Mouse (Mus musculus): Measurements from ENCODE around the gene Zfp57. TPM values are rescaled to one million over a fixed set of nuclear protein-coding genes. Genes with fewer than 3 reads are reported as not detected.

Gene Zfp57
- polyA plus RNA-seq, 1 experiment from 2014 or later = 2.3 TPM

- Histone ChIP-seq H3K9me3 (ENCODE audit: low read length) (no peaks in the 10 kb centered on the region), H3K4me1 (ENCODE audit: insufficient read depth) (no peaks in the 10 kb centered on the region), H3K4me2 (ENCODE audit: low read depth, low read length) (no peak within 1 kb of the TSS), H3K36me3 (replicated peaks; ENCODE audit: insufficient read depth, low read length) (no peaks in the 10 kb centered on the region), H3K9ac (replicated peaks) (no peak within 1 kb of the TSS), H3K27ac (ENCODE audit: low read depth) (no peak within 1 kb of the TSS), H3K27me3 (ENCODE audit: insufficient read depth, low read length) (no peaks in the 10 kb centered on the region), H3K4me3 (ENCODE audit: low read depth, low read length) (no peak within 1 kb of the TSS)
- no peak for DNase-seq
- TF ChIP-seq CTCF (IDR thresholded peaks at IDR 0.05; ENCODE audit: low read depth) (no peak), EP300 (IDR thresholded peaks at IDR 0.05; ENCODE audit: low read depth) (no peak)
- 62% methylated on average over 9 of the region's 9 CpGs for WGBS (ENCODE audit: insufficient replicate concordance)
- no peak for ATAC-seq
These were observed 21.9 kb downstream of the Zfp57 start, which contains the start of gene Mog for GRCm38 (mm10) chr17:37022628-37023576. TSS of gene Mog (minus strand) at chr17:37023398.

GRCm38 (mm10) chr17:37026425-37026824, 25.5 kb downstream of the Zfp57 start:
- no peak for TF ChIP-seq CTCF (IDR thresholded peaks at IDR 0.05; ENCODE audit: low read depth)
- no peak for TF ChIP-seq EP300 (IDR thresholded peaks at IDR 0.05; ENCODE audit: low read depth)
- no peak for DNase-seq
- Histone ChIP-seq H3K36me3 (replicated peaks; ENCODE audit: insufficient read depth, low read length) (no peaks in the 10 kb centered on the region), H3K4me1 (ENCODE audit: insufficient read depth) (no peaks in the 10 kb centered on the region), H3K9ac (replicated peaks) (no peak overlapping the region), H3K4me3 (ENCODE audit: low read depth, low read length) (no peak overlapping the region), H3K27ac (ENCODE audit: low read depth) (no peak overlapping the region), H3K27me3 (ENCODE audit: insufficient read depth, low read length) (no peaks in the 10 kb centered on the region), H3K4me2 (ENCODE audit: low read depth, low read length) (no peak overlapping the region), H3K9me3 (ENCODE audit: low read length) (no peaks in the 10 kb centered on the region)
- ATAC-seq = no peak
- 66% methylated on average over 2 of the region's 2 CpGs for WGBS (ENCODE audit: insufficient replicate concordance)

- WGBS (ENCODE audit: insufficient replicate concordance) = 84% methylated on average over 4 of the region's 4 CpGs
- H3K27me3 ChIP-seq (ENCODE audit: insufficient read depth, low read length) = no peaks in the 10 kb centered on the region
- no peak overlapping the region for H3K4me2 ChIP-seq (ENCODE audit: low read depth, low read length)
- no peak overlapping the region for H3K4me3 ChIP-seq (ENCODE audit: low read depth, low read length)
- H3K9me3 ChIP-seq (ENCODE audit: low read length) = no peaks in the 10 kb centered on the region
- H3K36me3 ChIP-seq (replicated peaks; ENCODE audit: insufficient read depth, low read length) = no peaks in the 10 kb centered on the region
- no peaks in the 10 kb centered on the region for H3K4me1 ChIP-seq (ENCODE audit: insufficient read depth)
- no peak overlapping the region for H3K27ac ChIP-seq (ENCODE audit: low read depth)
- TF ChIP-seq EP300 (IDR thresholded peaks at IDR 0.05; ENCODE audit: low read depth) = no peak
- no peak for TF ChIP-seq CTCF (IDR thresholded peaks at IDR 0.05; ENCODE audit: low read depth)
- no peak for ATAC-seq
- no peak for DNase-seq
- H3K9ac ChIP-seq (replicated peaks) = no peak overlapping the region
These were observed 26.5 kb downstream of the Zfp57 start for GRCm38 (mm10) chr17:37027486-37027885.

- DNase-seq (no peak), ATAC-seq (no peak)
- TF ChIP-seq EP300 (IDR thresholded peaks at IDR 0.05; ENCODE audit: low read depth) (no peak), CTCF (IDR thresholded peaks at IDR 0.05; ENCODE audit: low read depth) (no peak)
- H3K27ac ChIP-seq (ENCODE audit: low read depth) = no peak overlapping the region
- H3K4me2 ChIP-seq (ENCODE audit: low read depth, low read length) = peak overlapping the region; percentile 72
- peak overlapping the region; percentile 53; the same call in 1 of the 2 replicates for H3K4me3 ChIP-seq (ENCODE audit: low read depth, low read length)
- 26% methylated on average over 10 of the region's 10 CpGs for WGBS (ENCODE audit: insufficient replicate concordance)
- H3K9ac ChIP-seq (replicated peaks) = no peak overlapping the region
- no peaks in the 10 kb centered on the region for H3K36me3 ChIP-seq (replicated peaks; ENCODE audit: insufficient read depth, low read length)
- H3K27me3 ChIP-seq (ENCODE audit: insufficient read depth, low read length) = no peaks in the 10 kb centered on the region
- H3K4me1 ChIP-seq (ENCODE audit: insufficient read depth) = no peaks in the 10 kb centered on the region
- no peaks in the 10 kb centered on the region for H3K9me3 ChIP-seq (ENCODE audit: low read length)
These were observed 27.2 kb downstream of the Zfp57 start for GRCm38 (mm10) chr17:37028212-37028611.

- H3K36me3 ChIP-seq (replicated peaks; ENCODE audit: insufficient read depth, low read length) = no peaks in the 10 kb centered on the region
- H3K27me3 ChIP-seq (ENCODE audit: insufficient read depth, low read length) = no peaks in the 10 kb centered on the region
- H3K4me3 ChIP-seq (ENCODE audit: low read depth, low read length) = peak overlapping the region; percentile 53
- H3K9ac ChIP-seq (replicated peaks) = peak overlapping the region; percentile 38; the same call in 1 of the 2 replicates
- peak overlapping the region; percentile 29; the same call in 1 of the 2 replicates for H3K27ac ChIP-seq (ENCODE audit: low read depth)
- no peaks in the 10 kb centered on the region for H3K4me1 ChIP-seq (ENCODE audit: insufficient read depth)
- TF ChIP-seq CTCF (IDR thresholded peaks at IDR 0.05; ENCODE audit: low read depth) (no peak), EP300 (IDR thresholded peaks at IDR 0.05; ENCODE audit: low read depth) (no peak)
- DNase-seq = peak; percentile 87
- no peaks in the 10 kb centered on the region for H3K9me3 ChIP-seq (ENCODE audit: low read length)
- peak overlapping the region; percentile 72 for H3K4me2 ChIP-seq (ENCODE audit: low read depth, low read length)
- peak; percentile 98 for ATAC-seq
- WGBS (ENCODE audit: insufficient replicate concordance) = 2% methylated on average over 14 of the region's 14 CpGs
These were observed 27.7 kb downstream of the Zfp57 start for GRCm38 (mm10) chr17:37028683-37029120.

GRCm38 (mm10) chr17:37029162-37029561, 28.2 kb downstream of the Zfp57 start:
- Histone ChIP-seq H3K4me3 (ENCODE audit: low read depth, low read length) (peak overlapping the region; percentile 53), H3K4me2 (ENCODE audit: low read depth, low read length) (peak overlapping the region; percentile 72; the same call in 1 of the 2 replicates), H3K36me3 (replicated peaks; ENCODE audit: insufficient read depth, low read length) (no peaks in the 10 kb centered on the region), H3K9me3 (ENCODE audit: low read length) (no peaks in the 10 kb centered on the region), H3K27me3 (ENCODE audit: insufficient read depth, low read length) (no peaks in the 10 kb centered on the region), H3K27ac (ENCODE audit: low read depth) (no peak overlapping the region), H3K9ac (replicated peaks) (no peak overlapping the region), H3K4me1 (ENCODE audit: insufficient read depth) (no peaks in the 10 kb centered on the region)
- ATAC-seq (no peak), DNase-seq (no peak)
- 70% methylated on average over 7 of the region's 8 CpGs for WGBS (ENCODE audit: insufficient replicate concordance)
- no peak for TF ChIP-seq CTCF (IDR thresholded peaks at IDR 0.05; ENCODE audit: low read depth)
- no peak for TF ChIP-seq EP300 (IDR thresholded peaks at IDR 0.05; ENCODE audit: low read depth)

Data from liver, postnatal 0 days (tissue).